Mouse (Mus musculus): Measurements from ENCODE around the gene Fut2. TPM values are rescaled to one million over a fixed set of nuclear protein-coding genes. Genes with fewer than 3 reads are reported as not detected.

Fut2 gene
- polyA plus RNA-seq, 1 experiment from 2014 or later: 6.7 TPM

GRCm38 (mm10) chr7:45701072-45701471 lies 34.9 kb upstream of the Fut2 start:
- peaks cover 21% of the 10 kb centered on the region for H3K27me3 ChIP-seq (replicated peaks)
- H3K4me1 ChIP-seq: peaks cover 32% of the 10 kb centered on the region
- peak overlapping the region; percentile 69; the same call in 1 of the 2 replicates for H3K27ac ChIP-seq
- no peaks in the 10 kb centered on the region for H3K36me3 ChIP-seq
- H3K4me3 ChIP-seq (replicated peaks): peak overlapping the region; percentile 43
- H3K9me3 ChIP-seq: no peaks in the 10 kb centered on the region
- no peak overlapping the region for H3K9ac ChIP-seq
- no peak for ATAC-seq (ENCODE audit: insufficient read depth, low FRiP score, low read depth)
- 33% methylated on average over 11 of the region's 11 CpGs for WGBS
- peak overlapping the region; percentile 83 for H3K4me2 ChIP-seq

- Histone ChIP-seq H3K4me1 (peaks cover 26% of the 10 kb centered on the region), H3K9me3 (no peaks in the 10 kb centered on the region), H3K27ac (no peak overlapping the region), H3K4me2 (peak overlapping the region; percentile 83), H3K36me3 (no peaks in the 10 kb centered on the region), H3K4me3 (replicated peaks) (peak overlapping the region; percentile 43), H3K27me3 (replicated peaks) (peaks cover 21% of the 10 kb centered on the region), H3K9ac (peak overlapping the region; percentile 9; the same call in 1 of the 2 replicates)
- ATAC-seq (ENCODE audit: insufficient read depth, low FRiP score, low read depth): no peak
- under 1% methylated on average over 20 of the region's 20 CpGs for WGBS
Measured at GRCm38 (mm10) chr7:45700301-45701015, 34.3 kb upstream of the Fut2 start.

GRCm38 (mm10) chr7:45699523-45700141 lies 33.4 kb upstream of the Fut2 start, which contains the start of gene Car11:
Gene Car11, plus strand, starts transcription at chr7:45699843.
- Histone ChIP-seq H3K27me3 (replicated peaks) (peaks cover 21% of the 10 kb centered on the region), H3K4me1 (peaks cover 22% of the 10 kb centered on the region), H3K4me2 (peak within 1 kb of the TSS; percentile 83), H3K36me3 (no peaks in the 10 kb centered on the region), H3K9ac (peak within 1 kb of the TSS; percentile 9; the same call in 1 of the 2 replicates), H3K9me3 (no peaks in the 10 kb centered on the region), H3K4me3 (replicated peaks) (peak within 1 kb of the TSS; percentile 43), H3K27ac (no peak within 1 kb of the TSS)
- no peak for ATAC-seq (ENCODE audit: insufficient read depth, low FRiP score, low read depth)
- 2% methylated on average over 36 of the region's 36 CpGs for WGBS

GRCm38 (mm10) chr7:45697894-45698293 lies 31.7 kb upstream of the Fut2 start:
- 77% methylated on average over 7 of the region's 7 CpGs for WGBS
- peaks cover 21% of the 10 kb centered on the region for H3K27me3 ChIP-seq (replicated peaks)
- no peak overlapping the region for H3K27ac ChIP-seq
- peaks cover 13% of the 10 kb centered on the region for H3K4me1 ChIP-seq
- H3K4me3 ChIP-seq (replicated peaks): no peak overlapping the region
- no peak overlapping the region for H3K9ac ChIP-seq
- no peak overlapping the region for H3K4me2 ChIP-seq
- no peak for ATAC-seq (ENCODE audit: insufficient read depth, low FRiP score, low read depth)
- no peaks in the 10 kb centered on the region for H3K36me3 ChIP-seq
- no peaks in the 10 kb centered on the region for H3K9me3 ChIP-seq

- Histone ChIP-seq H3K9me3 (no peaks in the 10 kb centered on the region), H3K27me3 (replicated peaks) (peaks cover 18% of the 10 kb centered on the region), H3K36me3 (no peaks in the 10 kb centered on the region), H3K27ac (no peak overlapping the region), H3K9ac (no peak overlapping the region), H3K4me3 (replicated peaks) (no peak overlapping the region), H3K4me1 (peaks cover 8% of the 10 kb centered on the region; the same call in 1 of the 2 replicates), H3K4me2 (no peak overlapping the region)
- ATAC-seq (ENCODE audit: insufficient read depth, low FRiP score, low read depth): no peak
- 13% methylated on average over 6 of the region's 6 CpGs for WGBS
Measured at GRCm38 (mm10) chr7:45695098-45695497, 28.9 kb upstream of the Fut2 start.

GRCm38 (mm10) chr7:45693921-45694591 lies 27.9 kb upstream of the Fut2 start, which contains the start of gene Sec1:
Gene Sec1, minus strand, starts transcription at chr7:45694402.
- Histone ChIP-seq H3K4me1 (no peaks in the 10 kb centered on the region), H3K27ac (no peak within 1 kb of the TSS), H3K27me3 (replicated peaks) (peaks cover 8% of the 10 kb centered on the region; the same call in 1 of the 2 replicates), H3K9ac (no peak within 1 kb of the TSS), H3K4me2 (no peak within 1 kb of the TSS), H3K36me3 (no peaks in the 10 kb centered on the region), H3K4me3 (replicated peaks) (no peak within 1 kb of the TSS), H3K9me3 (no peaks in the 10 kb centered on the region)
- whole genome bisulfite sequencing: 90% methylated on average over 50 of the region's 50 CpGs
- no peak for ATAC-seq (ENCODE audit: insufficient read depth, low FRiP score, low read depth)

GRCm38 (mm10) chr7:45692364-45692763 lies 26.2 kb upstream of the Fut2 start:
- Histone ChIP-seq H3K9ac (no peak overlapping the region), H3K27ac (no peak overlapping the region), H3K27me3 (replicated peaks) (no peaks in the 10 kb centered on the region), H3K4me2 (no peak overlapping the region), H3K4me3 (replicated peaks) (no peak overlapping the region), H3K9me3 (no peaks in the 10 kb centered on the region), H3K4me1 (no peaks in the 10 kb centered on the region), H3K36me3 (no peaks in the 10 kb centered on the region)
- WGBS: 83% methylated on average over 2 of the region's 2 CpGs
- no peak for ATAC-seq (ENCODE audit: insufficient read depth, low FRiP score, low read depth)

- Histone ChIP-seq H3K9me3 (no peaks in the 10 kb centered on the region), H3K27me3 (replicated peaks) (no peaks in the 10 kb centered on the region), H3K36me3 (no peaks in the 10 kb centered on the region), H3K4me1 (peaks cover 17% of the 10 kb centered on the region), H3K4me3 (replicated peaks) (no peak overlapping the region), H3K27ac (no peak overlapping the region), H3K4me2 (no peak overlapping the region), H3K9ac (no peak overlapping the region)
- no peak for ATAC-seq (ENCODE audit: insufficient read depth, low FRiP score, low read depth)
- WGBS: 63% methylated on average over 11 of the region's 11 CpGs
Measured at GRCm38 (mm10) chr7:45689800-45690199, 23.6 kb upstream of the Fut2 start.

GRCm38 (mm10) chr7:45689099-45689498 lies 22.9 kb upstream of the Fut2 start:
- no peak for ATAC-seq (ENCODE audit: insufficient read depth, low FRiP score, low read depth)
- Histone ChIP-seq H3K9me3 (no peaks in the 10 kb centered on the region), H3K4me2 (no peak overlapping the region), H3K36me3 (no peaks in the 10 kb centered on the region), H3K9ac (no peak overlapping the region), H3K27ac (no peak overlapping the region), H3K27me3 (replicated peaks) (no peaks in the 10 kb centered on the region), H3K4me1 (peaks cover 21% of the 10 kb centered on the region), H3K4me3 (replicated peaks) (no peak overlapping the region)
- 68% methylated on average over 6 of the region's 6 CpGs for WGBS

- no peak overlapping the region for H3K27ac ChIP-seq
- no peaks in the 10 kb centered on the region for H3K9me3 ChIP-seq
- H3K36me3 ChIP-seq: no peaks in the 10 kb centered on the region
- no peak for ATAC-seq (ENCODE audit: insufficient read depth, low FRiP score, low read depth)
- 64% methylated on average over 3 of the region's 3 CpGs for WGBS
- no peak overlapping the region for H3K4me2 ChIP-seq
- no peak overlapping the region for H3K9ac ChIP-seq
- no peak overlapping the region for H3K4me3 ChIP-seq (replicated peaks)
- H3K4me1 ChIP-seq: peaks cover 29% of the 10 kb centered on the region
- no peaks in the 10 kb centered on the region for H3K27me3 ChIP-seq (replicated peaks)
Measured at GRCm38 (mm10) chr7:45686841-45687240, 20.6 kb upstream of the Fut2 start.

GRCm38 (mm10) chr7:45685811-45686210 lies 19.6 kb upstream of the Fut2 start:
- H3K27me3 ChIP-seq (replicated peaks): no peaks in the 10 kb centered on the region
- H3K9ac ChIP-seq: no peak overlapping the region
- H3K9me3 ChIP-seq: no peaks in the 10 kb centered on the region
- no peak for ATAC-seq (ENCODE audit: insufficient read depth, low FRiP score, low read depth)
- peak overlapping the region; percentile 14; the same call in 1 of the 2 replicates for H3K4me2 ChIP-seq
- H3K27ac ChIP-seq: no peak overlapping the region
- H3K4me3 ChIP-seq (replicated peaks): no peak overlapping the region
- H3K4me1 ChIP-seq: peaks cover 31% of the 10 kb centered on the region
- no peaks in the 10 kb centered on the region for H3K36me3 ChIP-seq
- 30% methylated on average over 10 of the region's 10 CpGs for WGBS
